Mouse (Mus musculus) heart, postnatal 0 days (tissue): ENCODE measurements around the gene Kcnk2. TPM values are rescaled to one million over a fixed set of nuclear protein-coding genes. Genes with fewer than 3 reads are reported as not detected.

Experiments
- ATAC-seq: fragments of 200-750 bp; cut with Nextera tagmentation; 2 replicates; pipeline ENCODE4 v1.8.0; 2017; ENCODE audit warnings: low read depth, moderate number of reproducible peaks, moderate library complexity; ENCODE audit not compliant: insufficient read depth
- DNase-seq: peaks from one replicate; pipeline ENCODE4 v3.0.0-alpha.2; 2016; ENCODE audit warnings: low spot score
- H3K27ac ChIP-seq: fragments of 300-500 bp; sonication (generic); 2 replicates; pipeline ENCODE4 v1.5.1; 2014; ENCODE audit warnings: low read depth, mild to moderate bottlenecking
- H3K27me3 ChIP-seq: fragments of 300-500 bp; sonication (generic); 2 replicates; pipeline ENCODE4 v1.6.1; 2014; ENCODE audit warnings: low read length, mixed read lengths; ENCODE audit not compliant: control insufficient read depth, insufficient read depth
- H3K36me3 ChIP-seq: fragments of 300-500 bp; sonication (generic); replicated peaks from 2 replicates; pipeline ENCODE4 v1.6.1; 2014; ENCODE audit warnings: low read length, mixed read lengths; ENCODE audit not compliant: control insufficient read depth, insufficient read depth
- H3K4me1 ChIP-seq: fragments of 300-500 bp; sonication (generic); 2 replicates; pipeline ENCODE4 v1.6.1; 2014; ENCODE audit warnings: antibody characterized with exemption; ENCODE audit not compliant: control insufficient read depth, insufficient read depth
- H3K4me2 ChIP-seq: fragments of 300-500 bp; sonication (generic); 2 replicates; pipeline ENCODE4 v1.6.1; 2014; ENCODE audit warnings: low read depth, mild to moderate bottlenecking, low read length, moderate library complexity
- H3K4me3 ChIP-seq: fragments of 300-500 bp; sonication (generic); 2 replicates; pipeline ENCODE4 v1.5.1; 2014; ENCODE audit warnings: low read depth, low read length
- H3K9ac ChIP-seq: fragments of 300-500 bp; sonication (generic); replicated peaks from 2 replicates; pipeline ENCODE4 v1.6.1; 2014; ENCODE audit warnings: low read depth, low read length, mixed read lengths
- H3K9me3 ChIP-seq: fragments of 300-500 bp; sonication (generic); replicated peaks from 2 replicates; pipeline ENCODE4 v1.6.1; 2016; ENCODE audit warnings: low read length; ENCODE audit not compliant: control insufficient read depth
- CTCF ChIP-seq: IDR thresholded peaks from 2 replicates; pipeline ENCODE4 v1.5.1; 2016; ENCODE audit warnings: antibody characterized with exemption, control low read depth, low read depth
- EP300 ChIP-seq: IDR thresholded peaks from 2 replicates; pipeline ENCODE4 v1.6.1; 2016; ENCODE audit warnings: antibody characterized with exemption, low read depth
- WGBS: fragments of 180-500 bp; shearing (Covaris S2); extraction: QIAGEN DNeasy Blood & Tissue Kit; methylation state at CpG from one replicate; pipeline ENCODE4 v1.1.7; 2014; 5-methylcytosine and 5-hydroxymethylcytosine counted together
- polyA plus RNA-seq: library from polyadenylated mRNA; unstranded; fragments of >200 nt; fragmentation: Nextera tagmentation; extraction: Ambion mirVana; gene quantifications from 2 replicates; pipeline ENCODE4 v1.2.1, GENCODE M21; 2015
- total RNA-seq: library from RNA; depleted of rRNA; stranded (reverse); fragments of >200 nt; gene quantifications from 2 replicates; pipeline ENCODE4 v1.2.3, GENCODE M21; 2014; ENCODE audit warnings: low replicate concordance

The Kcnk2 gene
- total and polyA plus RNA-seq, 2 experiments from 2014 or later, result 0.11 to 1.8 TPM

DNA sequence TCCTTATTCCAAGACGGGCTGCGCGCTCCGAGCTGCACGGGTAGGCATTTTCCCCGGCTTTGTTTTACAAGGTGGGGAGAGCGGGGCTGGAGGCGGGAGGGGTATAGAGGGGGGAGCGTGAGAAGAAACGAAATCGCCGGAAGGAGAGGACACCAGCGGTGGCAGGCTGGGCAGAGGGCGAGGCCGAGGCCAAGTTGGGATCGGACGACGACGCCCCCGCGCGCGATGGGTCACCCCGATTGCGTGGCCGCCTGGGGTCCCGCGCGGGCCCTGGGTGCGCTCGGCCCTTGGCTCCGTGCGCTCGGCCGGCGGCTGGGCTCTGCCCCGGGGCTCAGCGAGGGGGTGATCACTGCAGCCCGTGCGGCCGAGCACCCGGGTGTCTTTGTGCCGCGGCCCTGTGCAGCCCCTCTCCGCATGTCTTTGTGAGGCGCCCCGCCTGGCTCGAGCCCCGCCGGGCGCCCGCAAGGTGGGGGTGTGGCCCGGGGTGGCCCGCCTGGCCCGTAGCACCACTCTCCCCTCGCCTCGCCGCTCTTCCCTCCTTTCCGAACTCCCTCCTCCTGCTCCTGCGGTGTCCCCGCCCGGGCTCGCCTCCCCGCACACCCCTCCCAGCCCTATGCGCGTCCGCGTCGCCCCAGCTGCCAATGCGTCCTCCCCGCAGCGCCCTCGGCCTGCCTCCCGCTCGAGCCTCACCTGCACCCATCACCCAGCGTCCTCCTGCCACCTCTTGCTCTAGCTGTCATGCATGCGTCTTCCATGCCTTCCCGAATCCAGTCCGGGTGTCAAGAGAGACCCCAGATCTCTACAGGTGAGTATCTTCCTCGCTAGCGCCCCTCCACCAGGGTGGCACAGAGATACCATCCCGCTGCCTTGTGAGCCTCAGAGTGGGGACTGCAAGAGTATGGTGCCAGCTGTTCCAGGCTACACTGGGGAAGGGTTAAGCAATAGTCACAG is 58.5 kb downstream of the Kcnk2 start:
- peak; percentile 68 for ATAC-seq
- H3K27ac ChIP-seq, result no peak overlapping the region

DNA sequence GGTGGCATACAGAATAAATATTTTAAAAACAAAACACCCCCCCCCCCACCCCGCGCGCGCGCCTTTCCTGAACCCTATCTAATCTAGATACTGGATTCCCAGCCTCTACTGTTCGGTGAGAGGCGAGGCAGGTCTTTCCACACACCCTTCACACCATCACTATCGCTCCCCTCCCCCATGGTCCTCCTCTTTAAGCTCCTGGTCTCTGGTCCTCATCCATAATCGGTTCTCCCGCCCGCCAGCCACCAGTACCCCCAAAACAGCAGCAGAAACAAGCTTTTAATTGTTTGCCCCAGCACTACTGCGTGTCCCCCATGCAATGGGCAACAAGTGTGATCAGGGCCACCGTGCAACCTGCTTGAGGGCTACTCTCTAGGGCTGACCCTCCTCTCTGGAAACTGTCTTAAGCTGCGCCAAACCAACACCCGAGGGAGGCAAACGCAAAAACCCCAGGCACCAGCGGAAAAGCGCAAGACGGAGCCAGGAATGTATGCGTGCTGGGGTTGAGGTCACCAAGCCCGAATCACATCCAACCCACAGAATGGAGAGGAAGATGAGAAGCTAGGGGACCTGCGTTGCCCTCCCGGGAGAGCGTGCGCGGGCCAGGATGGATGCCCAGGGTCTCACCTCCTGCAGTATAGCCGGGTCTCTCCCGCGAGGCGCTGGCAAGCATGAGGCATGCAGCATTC is 59.5 kb downstream of the Kcnk2 start:
- H3K9ac ChIP-seq, result no peak overlapping the region
- no peak for DNase-seq
- 3% methylated on average over 30 of the region's 30 CpGs for WGBS

More for the DNA sequence above, 58.5 kb downstream of the Kcnk2 start:
- DNase-seq, result no peak
- Histone ChIP-seq H3K4me2 (peak overlapping the region; percentile 99), H3K36me3 (no peaks in the 10 kb centered on the region), H3K4me3 (peak overlapping the region; percentile 60), H3K4me1 (peaks cover 4% of the 10 kb centered on the region; the same call in 1 of the 2 replicates), H3K9ac (peak overlapping the region; percentile 41), H3K27me3 (peaks cover 31% of the 10 kb centered on the region), H3K9me3 (no peaks in the 10 kb centered on the region)
- TF ChIP-seq CTCF, result no peak
- TF ChIP-seq EP300, result no peak
- 3% methylated on average over 71 of the region's 82 CpGs for WGBS

DNA sequence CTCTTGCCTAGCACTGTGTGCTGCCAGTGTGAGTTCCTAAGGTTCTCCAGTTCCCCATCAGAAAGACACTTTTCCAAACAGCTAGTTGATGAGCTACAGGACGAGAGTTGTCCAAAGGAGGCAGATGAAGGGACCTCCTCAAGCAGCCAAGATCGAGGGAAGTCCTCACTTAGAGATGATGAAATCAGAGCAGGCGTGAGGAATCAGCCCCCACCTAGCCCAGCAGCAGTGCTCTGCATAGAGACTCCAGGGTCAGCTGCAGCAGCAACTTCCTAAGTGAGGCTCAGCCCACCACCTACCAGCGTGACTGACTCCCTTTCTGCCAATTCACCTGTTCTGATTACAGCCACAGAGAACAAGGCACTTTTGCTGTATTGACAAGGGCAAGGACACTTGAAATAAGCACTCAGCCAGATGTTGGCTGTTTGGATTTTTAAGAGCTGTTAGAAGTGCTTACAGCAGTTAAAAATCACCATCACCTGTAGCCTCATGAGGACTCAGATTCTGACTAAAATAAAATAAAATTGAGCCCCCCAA is 60.6 kb downstream of the Kcnk2 start:
- H3K4me3 ChIP-seq, result no peak overlapping the region
- 24% methylated on average over 4 of the region's 4 CpGs for WGBS
- H3K27ac ChIP-seq, result no peak overlapping the region
- ATAC-seq (no peak), DNase-seq (no peak)
- peaks cover 31% of the 10 kb centered on the region for H3K27me3 ChIP-seq
- no peak overlapping the region for H3K4me2 ChIP-seq
- no peak for TF ChIP-seq CTCF
- TF ChIP-seq EP300, result no peak
- H3K36me3 ChIP-seq, result no peaks in the 10 kb centered on the region
- peaks cover 4% of the 10 kb centered on the region; the same call in 1 of the 2 replicates for H3K4me1 ChIP-seq
- no peaks in the 10 kb centered on the region for H3K9me3 ChIP-seq
- H3K9ac ChIP-seq, result no peak overlapping the region

More for the DNA sequence above, 59.5 kb downstream of the Kcnk2 start:
- ATAC-seq, result no peak
- Histone ChIP-seq H3K27ac (no peak overlapping the region), H3K36me3 (no peaks in the 10 kb centered on the region), H3K4me3 (peak overlapping the region; percentile 60), H3K9me3 (no peaks in the 10 kb centered on the region), H3K4me2 (peak overlapping the region; percentile 99), H3K27me3 (peaks cover 31% of the 10 kb centered on the region), H3K4me1 (peaks cover 4% of the 10 kb centered on the region; the same call in 1 of the 2 replicates)
- TF ChIP-seq EP300, result no peak
- no peak for TF ChIP-seq CTCF

DNA sequence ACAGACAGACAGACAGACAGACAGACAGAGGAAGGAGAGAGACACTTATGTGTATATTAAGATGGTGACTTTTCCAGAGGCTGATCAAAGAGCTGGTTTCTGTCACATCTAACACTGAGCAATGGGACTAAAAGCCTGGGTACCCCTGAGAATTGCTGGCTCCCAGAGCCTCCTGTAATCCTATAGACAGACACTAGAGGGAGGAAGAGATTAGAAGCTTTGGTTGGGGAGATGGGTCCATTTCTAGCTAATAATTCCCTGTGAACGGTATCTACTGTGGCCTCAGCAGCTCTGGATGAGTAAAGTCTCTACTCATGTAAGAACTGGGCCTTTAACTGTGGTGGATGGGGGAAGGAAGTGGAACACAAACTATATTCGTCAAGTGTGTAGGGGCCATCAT is 86.2 kb downstream of the Kcnk2 start:
- no peak for ATAC-seq

DNA sequence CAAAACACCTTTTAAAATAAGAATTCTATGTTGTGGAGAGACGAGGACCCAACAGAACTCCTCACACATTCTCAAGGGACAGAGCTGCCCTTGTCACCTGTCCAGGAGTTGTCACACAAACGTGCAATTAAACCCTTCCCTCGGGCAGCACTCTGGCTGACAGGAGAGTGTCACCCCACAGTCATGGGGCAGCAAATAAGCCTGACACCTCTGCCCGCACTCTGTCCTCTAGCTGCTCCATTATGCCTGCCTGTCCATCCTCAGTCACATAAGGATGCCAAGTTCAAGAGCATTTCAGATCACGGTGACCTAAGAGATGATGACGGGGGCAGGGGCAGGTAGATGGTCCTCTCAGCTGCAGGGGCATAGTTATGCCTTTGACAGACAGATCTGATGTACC is 87.6 kb downstream of the Kcnk2 start:
- Histone ChIP-seq H3K36me3 (no peaks in the 10 kb centered on the region), H3K9ac (no peak overlapping the region), H3K4me3 (no peak overlapping the region), H3K9me3 (no peaks in the 10 kb centered on the region), H3K27me3 (no peaks in the 10 kb centered on the region), H3K27ac (no peak overlapping the region), H3K4me1 (no peaks in the 10 kb centered on the region), H3K4me2 (no peak overlapping the region)
- TF ChIP-seq EP300 (no peak), CTCF (no peak)
- ATAC-seq, result no peak
- no peak for DNase-seq
- WGBS, result 70% methylated on average over 6 of the region's 6 CpGs

More for the DNA sequence above, 86.2 kb downstream of the Kcnk2 start:
- H3K4me3 ChIP-seq, result no peak overlapping the region
- no peak for TF ChIP-seq EP300
- peak; percentile 26; the same call in 1 of the 2 replicates for TF ChIP-seq CTCF
- no peak overlapping the region for H3K27ac ChIP-seq
- no peak overlapping the region for H3K9ac ChIP-seq
- H3K36me3 ChIP-seq, result no peaks in the 10 kb centered on the region
- no peak overlapping the region for H3K4me2 ChIP-seq
- WGBS, result 52% methylated on average over 2 of the region's 2 CpGs
- no peaks in the 10 kb centered on the region for H3K9me3 ChIP-seq
- no peak for DNase-seq
- H3K27me3 ChIP-seq, result no peaks in the 10 kb centered on the region
- H3K4me1 ChIP-seq, result no peaks in the 10 kb centered on the region
